Mouse (Mus musculus): ENCODE measurements around the gene Asb10. TPM values are rescaled to one million over a fixed set of nuclear protein-coding genes. Genes with fewer than 3 reads are reported as not detected.

Gene Asb10
- total RNA-seq, 4 experiments from 2014 or later, result 0.65 to 4.1 (median 2.1) TPM

DNA sequence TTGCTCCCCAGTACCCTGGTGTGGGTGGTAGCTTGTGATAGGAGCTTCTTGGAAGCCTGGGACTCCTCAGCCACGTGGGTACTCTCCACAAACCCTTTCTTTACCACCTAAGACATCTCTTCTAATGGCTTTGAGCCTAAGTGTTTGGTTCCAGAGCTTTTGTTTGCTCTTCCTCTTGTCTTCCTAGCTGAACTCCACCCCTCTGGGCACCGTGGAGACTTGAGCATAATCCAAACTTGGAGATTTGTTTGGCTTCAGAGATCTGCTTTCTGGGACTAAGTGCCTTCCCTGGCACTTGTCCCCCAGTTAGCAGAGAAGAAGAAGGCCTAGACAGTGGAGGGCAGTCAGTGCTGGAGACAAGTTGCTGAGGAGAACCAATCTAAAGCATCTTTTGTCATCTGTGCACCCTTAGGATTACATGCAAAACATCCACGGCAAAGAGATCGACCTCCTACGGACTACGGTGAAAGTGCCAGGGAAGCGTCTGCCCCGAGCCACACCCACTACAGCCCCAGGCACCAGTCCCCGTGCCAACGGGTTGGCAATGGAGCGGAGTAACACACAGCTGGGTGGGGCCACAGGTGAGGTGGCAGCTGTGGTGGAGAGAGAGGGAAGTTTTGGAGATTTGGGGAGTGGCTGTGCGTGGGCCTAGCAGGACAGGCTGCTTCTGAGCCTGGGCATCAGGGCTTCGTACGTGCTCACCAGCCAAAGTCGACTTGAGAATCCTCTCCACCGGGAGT lies 48.1 kb downstream of the Asb10 start:
- DNase-seq (ENCODE audit: low spot score in 2 of 2), result no peak

DNA sequence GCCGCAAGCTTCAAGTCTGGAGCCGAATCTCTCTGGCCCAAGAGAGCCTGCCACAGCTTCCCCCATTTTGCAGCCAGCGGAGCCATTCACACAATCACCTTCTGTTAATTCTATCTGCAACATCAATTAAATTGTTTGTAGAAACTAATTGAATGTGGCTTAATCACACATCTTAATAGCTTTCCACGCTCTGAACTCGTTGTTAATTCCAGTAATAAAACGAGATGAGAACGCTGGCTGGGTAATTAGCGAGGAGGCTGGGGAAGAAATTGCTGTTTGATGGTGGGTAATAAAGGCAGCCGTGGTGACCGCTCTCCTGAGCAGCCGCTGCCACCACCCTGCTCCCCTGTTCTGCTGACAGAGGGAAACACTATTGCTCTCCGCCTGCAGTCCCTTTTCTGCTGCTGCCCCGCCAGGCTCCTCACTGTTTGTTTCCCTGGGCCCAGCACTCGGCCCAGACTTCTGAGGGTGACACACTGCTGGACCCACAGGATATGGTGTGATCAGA lies 50.3 kb downstream of the Asb10 start:
- DNase-seq (ENCODE audit: low spot score in 2 of 2), result no peak

DNA sequence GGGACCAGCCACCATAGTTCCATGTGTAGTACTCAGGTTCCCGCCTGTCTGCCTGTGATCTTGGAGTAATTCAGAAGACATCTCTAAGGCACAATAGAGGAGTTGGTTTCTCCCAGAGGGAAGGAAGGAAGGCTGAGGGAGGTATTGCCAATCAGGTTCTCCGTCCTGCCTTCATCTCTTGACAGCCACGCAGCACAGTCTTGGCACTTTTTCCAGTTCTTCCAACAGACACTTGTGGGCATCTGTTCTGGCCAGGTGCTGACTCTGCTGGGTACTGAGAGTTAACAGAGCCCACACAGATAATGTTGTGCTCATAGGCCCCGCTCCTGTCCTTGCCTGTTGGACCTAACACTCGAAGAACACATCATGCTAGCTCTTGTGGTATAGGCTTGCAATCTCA lies 54.0 kb downstream of the Asb10 start:
- DNase-seq (ENCODE audit: low spot score in 2 of 2), result no peak

DNA sequence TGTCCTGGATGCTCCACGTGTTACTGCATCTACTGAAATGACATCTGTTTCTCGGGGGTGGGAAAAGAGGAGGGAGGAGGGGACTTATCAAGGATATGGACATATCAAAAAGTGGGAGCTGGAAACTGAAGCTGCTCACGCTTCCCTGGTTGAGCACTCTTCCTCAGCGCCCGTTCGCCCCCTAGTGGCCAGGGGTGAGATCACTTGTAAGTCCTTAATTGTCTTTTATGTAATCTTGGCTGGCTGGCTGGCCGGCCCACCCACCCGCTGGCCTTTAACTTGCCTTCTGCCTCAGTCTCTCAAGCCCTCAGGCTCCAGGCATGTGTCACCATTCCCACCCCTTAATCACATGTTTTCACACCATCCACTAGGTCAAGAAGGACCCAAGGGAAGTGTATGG lies 54.7 kb downstream of the Asb10 start:
- peak; percentile 76 to 87 for DNase-seq (ENCODE audit: low spot score in 2 of 2)

DNA sequence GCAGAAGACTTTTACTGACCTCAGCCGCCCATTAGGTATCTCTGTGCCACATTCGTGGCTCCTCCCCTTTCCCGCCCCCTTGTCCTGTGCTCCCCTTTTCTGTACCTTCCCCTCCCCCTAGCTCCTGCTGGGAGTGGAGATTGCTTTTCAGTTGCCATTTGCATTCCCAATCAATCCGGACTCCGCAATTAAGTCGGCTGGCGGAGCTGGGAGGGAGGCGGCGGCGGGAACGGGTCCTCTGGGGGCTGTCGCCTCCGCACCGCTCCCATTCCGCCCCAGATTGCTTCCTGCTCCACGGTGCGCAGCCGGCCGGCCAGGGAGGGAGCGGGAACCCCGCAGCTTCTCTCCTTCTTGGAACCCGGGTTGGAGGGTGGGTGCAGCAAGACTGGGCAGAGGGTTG lies 55.8 kb downstream of the Asb10 start:
- DNase-seq (ENCODE audit: low spot score in 2 of 2), result no peak

DNA sequence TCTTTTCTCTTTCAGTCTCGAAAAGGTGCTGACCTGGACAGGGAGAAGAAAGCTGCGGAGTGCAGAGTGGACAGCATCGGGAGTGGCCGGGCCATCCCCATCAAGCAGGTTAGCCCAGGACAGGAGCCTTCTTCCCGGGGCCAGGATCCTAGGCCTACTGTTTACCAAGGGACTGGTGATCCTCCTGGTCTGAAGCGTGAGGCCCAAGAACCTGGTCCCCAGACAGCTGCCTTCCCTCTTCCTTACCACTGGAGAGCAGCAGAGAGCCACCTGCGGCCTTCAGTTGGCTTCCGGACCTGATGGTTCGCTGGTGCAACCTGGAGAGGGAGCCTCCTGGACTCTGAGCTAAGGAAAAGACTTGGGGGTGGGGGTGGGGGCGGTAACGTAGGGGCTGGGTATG lies 57.5 kb downstream of the Asb10 start:
- DNase-seq (ENCODE audit: low spot score in 2 of 2), result no peak

Other genes starting within 250 kb of the Asb10 start
- gene Kcnh2, start 189.4 kb downstream of the Asb10 start, total RNA-seq (2022), result 10 to 100 TPM; 33.4 to 38.9 (median 37.6) TPM
- 1 to 10 TPM; 5.8 to 8.0 (median 6.9) TPM for gene Nos3, start 176.2 kb downstream of the Asb10 start, total RNA-seq (2022)
- 1 to 10 TPM; 4.7 to 5.8 (median 5.1) TPM for gene Atg9b, start 148.8 kb downstream of the Asb10 start, total RNA-seq (2022)
- 10 to 100 TPM; 54.5 to 65.4 (median 58.7) TPM for gene Abcb8, start 147.3 kb downstream of the Asb10 start, total RNA-seq (2022)
- gene Asic3, start 127.6 kb downstream of the Asb10 start, total RNA-seq (2022), result 1 to 10 TPM in 1 of 4 experiments, under 1 TPM in 3; 0.16 to 1.1 (median 0.34) TPM
- 100 to 1,000 TPM; 121 to 136 (median 129) TPM for gene Cdk5, start 117.4 kb downstream of the Asb10 start, total RNA-seq (2022)
- 10 to 100 TPM; 31.0 to 52.6 (median 39.2) TPM for gene Slc4a2, start 117.1 kb downstream of the Asb10 start, total RNA-seq (2022)
- 100 to 1,000 TPM; 128 to 142 (median 135) TPM for gene Fastk, start 95.7 kb downstream of the Asb10 start, total RNA-seq (2022)
- 10 to 100 TPM; 24.2 to 30.3 (median 27.3) TPM for gene Tmub1, start 93.1 kb downstream of the Asb10 start, total RNA-seq (2022)
- 100 to 1,000 TPM; 521 to 543 (median 525) TPM for gene Agap3, start 88.8 kb downstream of the Asb10 start, total RNA-seq (2022)
- 1 to 10 TPM in 3 of 4 experiments, under 1 TPM in 1; 0.65 to 1.4 (median 1.2) TPM for gene Gbx1, start 13.8 kb downstream of the Asb10 start, total RNA-seq (2022)
- gene 4931409K22Rik, start 15.8 kb upstream of the Asb10 start, total RNA-seq (2022), result under 1 TPM in 2 of 4 experiments, not detected in 2; 0.11 to 0.16 TPM
- gene Abcf2, start 36.5 kb upstream of the Asb10 start, total RNA-seq (2022), result 10 to 100 TPM; 80.5 to 93.3 (median 83.7) TPM
- 10 to 100 TPM; 63.7 to 82.2 (median 70.9) TPM for gene Chpf2, start 45.8 kb upstream of the Asb10 start, total RNA-seq (2022)
- 100 to 1,000 TPM in 2 of 4 experiments, 10 to 100 TPM in 2; 98.6 to 117 (median 104) TPM for gene Smarcd3, start 83.4 kb upstream of the Asb10 start, total RNA-seq (2022)
- 10 to 100 TPM; 85.4 to 91.5 (median 86.1) TPM for gene Nub1, start 144.6 kb upstream of the Asb10 start, total RNA-seq (2022)
- 1 to 10 TPM in 2 of 4 experiments, under 1 TPM in 2; 0.33 to 2.2 (median 0.99) TPM for gene Wdr86, start 189.7 kb upstream of the Asb10 start, total RNA-seq (2022)
- 1 to 10 TPM in 1 of 4 experiments, not detected in 3; 1.5 TPM for gene Crygn, start 217.0 kb upstream of the Asb10 start, total RNA-seq (2022)

All from left cerebral cortex, adult 8-10 months (tissue).